Mouse (Mus musculus) embryonic facial prominence, embryonic 12.5 days (tissue): ENCODE measurements around the gene Dchs2. TPM values are rescaled to one million over a fixed set of nuclear protein-coding genes. Genes with fewer than 3 reads are reported as not detected.
"Not testable (repeated sequence)": the region's sequence is repeated elsewhere in the genome, so short reads cannot be mapped to it uniquely, and the experiment has no call there.

Experiments used
- ATAC-seq: fragments of 200-750 bp; cut with Nextera tagmentation; 2 replicates; pipeline ENCODE4 v1.8.0; 2017; ENCODE audit not compliant: insufficient number of reproducible peaks, insufficient read depth, low FRiP score, low TSS enrichment
- H3K27ac ChIP-seq: fragments of 300-500 bp; sonication (generic); 2 replicates; pipeline ENCODE4 v1.5.1; 2016; ENCODE audit warnings: mild to moderate bottlenecking
- H3K27me3 ChIP-seq: fragments of 300-500 bp; sonication (generic); 2 replicates; pipeline ENCODE4 v1.6.1; 2016; ENCODE audit warnings: mild to moderate bottlenecking, moderate library complexity
- H3K36me3 ChIP-seq: fragments of 300-500 bp; sonication (generic); 2 replicates; pipeline ENCODE4 v1.6.1; 2016; ENCODE audit warnings: mild to moderate bottlenecking
- H3K4me1 ChIP-seq: fragments of 300-500 bp; sonication (generic); 2 replicates; pipeline ENCODE4 v1.6.1; 2016
- H3K4me2 ChIP-seq: fragments of 300-500 bp; sonication (generic); replicated peaks from 2 replicates; pipeline ENCODE4 v1.6.1; 2016; ENCODE audit warnings: mild to moderate bottlenecking, moderate library complexity
- H3K4me3 ChIP-seq: fragments of 300-500 bp; sonication (generic); 2 replicates; pipeline ENCODE4 v1.5.1; 2016; ENCODE audit warnings: mild to moderate bottlenecking
- H3K9ac ChIP-seq: fragments of 300-500 bp; sonication (generic); 2 replicates; pipeline ENCODE4 v1.6.1; 2016; ENCODE audit warnings: mild to moderate bottlenecking, moderate library complexity
- H3K9me3 ChIP-seq: fragments of 300-500 bp; sonication (generic); 2 replicates; pipeline ENCODE4 v1.6.1; 2016; ENCODE audit warnings: mild to moderate bottlenecking, moderate library complexity
- WGBS: fragments of 180-500 bp; shearing (Covaris S2); methylation state at CpG from one replicate; pipeline ENCODE4 v1.1.7; 2016; 5-methylcytosine and 5-hydroxymethylcytosine counted together
- polyA plus RNA-seq: library from polyadenylated mRNA; unstranded; fragments of >200 nt; fragmentation: Nextera tagmentation; extraction: Ambion mirVana; gene quantifications from 2 replicates; pipeline ENCODE4 v1.2.1, GENCODE M21; 2016

The Dchs2 gene
- polyA plus RNA-seq, 1 experiment from 2014 or later, result 0.27 TPM

DNA sequence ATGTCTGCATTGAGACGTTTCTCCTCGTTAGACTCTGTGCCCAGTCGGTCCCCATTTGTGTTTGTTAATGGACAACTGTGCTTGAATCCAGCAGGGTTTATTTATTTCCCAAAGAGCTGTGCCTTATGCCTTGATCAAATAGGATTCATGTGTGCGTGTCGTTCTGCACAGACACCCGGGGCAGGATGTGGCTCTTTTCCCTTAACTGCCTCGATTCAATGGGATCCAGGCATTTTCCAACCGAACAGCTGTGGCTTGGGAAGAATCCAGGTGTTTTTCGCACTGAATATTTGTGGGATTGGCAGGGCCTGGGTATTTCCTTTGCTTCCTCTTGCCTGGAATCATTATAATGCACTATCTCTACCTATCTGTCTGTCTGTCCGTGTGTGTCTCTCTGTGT lies 10.2 kb upstream of the Dchs2 start:
- Histone ChIP-seq H3K4me2 (no peak overlapping the region), H3K36me3 (no peaks in the 10 kb centered on the region), H3K27me3 (no peaks in the 10 kb centered on the region), H3K4me1 (peaks cover 3% of the 10 kb centered on the region; the same call in 1 of the 2 replicates), H3K9me3 (no peaks in the 10 kb centered on the region), H3K9ac (no peak overlapping the region), H3K27ac (no peak overlapping the region), H3K4me3 (no peak overlapping the region)
- WGBS, result 62% methylated on average over 10 of the region's 10 CpGs
- no peak for ATAC-seq

DNA sequence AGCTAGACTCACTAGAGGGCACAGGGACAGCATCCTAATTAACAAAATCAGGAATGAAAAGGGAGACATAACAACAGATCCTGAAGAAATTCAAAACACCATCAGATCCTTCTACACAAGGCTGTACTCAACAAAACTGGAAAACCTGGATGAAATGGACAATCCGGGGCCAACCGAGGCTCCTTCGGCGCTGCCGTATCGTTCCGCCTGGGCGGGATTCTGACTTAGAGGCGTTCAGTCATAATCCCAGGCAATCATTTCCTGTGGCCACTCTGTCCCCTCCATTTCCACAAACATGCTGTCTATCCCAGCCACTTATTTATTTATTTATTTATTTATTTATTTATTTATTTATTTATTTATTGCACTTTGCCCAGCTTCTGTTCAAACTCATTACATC lies 3.8 kb upstream of the Dchs2 start:
- not testable (repeated sequence) for H3K27ac ChIP-seq, H3K9ac ChIP-seq, H3K4me2 ChIP-seq, H3K36me3 ChIP-seq, H3K4me3 ChIP-seq, ATAC-seq, H3K9me3 ChIP-seq
- H3K4me1 ChIP-seq, result peaks cover 12% of the 10 kb centered on the region
- H3K27me3 ChIP-seq, result peaks cover 46% of the 10 kb centered on the region
- WGBS, result 95% methylated on average over 9 of the region's 9 CpGs

DNA sequence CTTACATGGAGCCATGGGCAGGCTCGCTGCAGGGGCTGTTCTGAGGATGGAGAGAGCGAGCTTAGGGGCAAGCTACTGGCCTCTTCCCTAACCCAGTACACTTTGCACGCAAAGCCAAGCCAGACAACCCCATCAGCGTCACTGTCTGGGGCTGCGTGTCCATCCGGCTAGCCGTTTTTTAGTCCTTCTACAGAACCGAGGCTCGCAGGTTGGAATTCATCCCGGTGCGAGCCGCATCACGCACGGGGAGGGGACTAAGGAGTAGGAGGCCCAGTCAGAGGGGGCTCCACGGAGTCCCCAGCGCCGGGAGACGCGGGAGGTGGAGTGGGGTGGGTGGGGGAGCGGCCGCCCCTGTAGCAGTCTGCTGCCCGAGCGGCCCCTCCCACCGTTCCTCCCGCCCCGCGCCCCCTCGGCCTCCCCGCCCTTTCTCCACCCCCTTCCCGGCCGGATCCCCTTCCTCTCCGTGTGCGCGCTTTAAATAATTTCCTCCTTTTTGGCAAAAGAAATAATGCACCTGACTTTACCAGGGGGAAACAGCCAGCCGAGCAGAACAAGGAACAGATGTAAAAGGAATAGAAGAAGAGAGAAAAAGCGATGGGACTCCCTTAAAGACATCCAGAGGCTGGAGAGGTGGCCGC lies 541 bp upstream of the Dchs2 start:
- under 1% methylated on average over 37 of the region's 37 CpGs for WGBS
- Histone ChIP-seq H3K4me3 (peak overlapping the region; percentile 50), H3K27ac (no peak overlapping the region), H3K9ac (peak overlapping the region; percentile 37; the same call in 1 of the 2 replicates), H3K27me3 (peaks cover 71% of the 10 kb centered on the region), H3K4me1 (peaks cover 14% of the 10 kb centered on the region), H3K36me3 (no peaks in the 10 kb centered on the region), H3K9me3 (no peaks in the 10 kb centered on the region), H3K4me2 (peak overlapping the region; percentile 89)
- ATAC-seq, result peak; percentile 50

DNA sequence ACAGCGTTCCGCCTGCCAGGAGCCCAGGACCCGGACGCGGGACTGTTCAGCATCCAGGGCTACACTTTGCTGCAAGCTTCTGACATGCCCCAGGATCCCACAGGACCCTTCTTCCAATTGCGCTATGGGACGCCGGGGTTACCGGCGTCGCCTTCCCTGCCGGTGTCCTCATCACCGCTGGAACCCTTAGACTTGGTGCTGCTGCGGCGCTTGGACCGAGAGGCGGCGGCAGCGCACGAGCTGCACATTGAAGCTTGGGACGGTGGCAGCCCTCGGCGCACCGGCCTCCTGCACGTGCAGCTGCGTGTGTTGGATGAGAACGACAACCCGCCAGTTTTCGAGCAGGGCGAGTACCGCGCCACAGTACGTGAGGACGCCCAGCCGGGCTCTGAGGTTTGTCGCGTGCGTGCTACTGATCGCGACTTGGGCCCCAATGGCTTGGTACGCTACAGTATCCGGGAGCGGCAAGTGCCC lies 738 bp downstream of the Dchs2 start:
- WGBS, result under 1% methylated on average over 43 of the region's 43 CpGs
- H3K4me3 ChIP-seq, result peak overlapping the region; percentile 50
- no peak overlapping the region for H3K9ac ChIP-seq
- peaks cover 80% of the 10 kb centered on the region for H3K27me3 ChIP-seq
- H3K27ac ChIP-seq, result no peak overlapping the region
- H3K4me1 ChIP-seq, result peaks cover 14% of the 10 kb centered on the region
- no peak for ATAC-seq
- H3K36me3 ChIP-seq, result no peaks in the 10 kb centered on the region
- H3K4me2 ChIP-seq, result peak overlapping the region; percentile 89
- H3K9me3 ChIP-seq, result no peaks in the 10 kb centered on the region

DNA sequence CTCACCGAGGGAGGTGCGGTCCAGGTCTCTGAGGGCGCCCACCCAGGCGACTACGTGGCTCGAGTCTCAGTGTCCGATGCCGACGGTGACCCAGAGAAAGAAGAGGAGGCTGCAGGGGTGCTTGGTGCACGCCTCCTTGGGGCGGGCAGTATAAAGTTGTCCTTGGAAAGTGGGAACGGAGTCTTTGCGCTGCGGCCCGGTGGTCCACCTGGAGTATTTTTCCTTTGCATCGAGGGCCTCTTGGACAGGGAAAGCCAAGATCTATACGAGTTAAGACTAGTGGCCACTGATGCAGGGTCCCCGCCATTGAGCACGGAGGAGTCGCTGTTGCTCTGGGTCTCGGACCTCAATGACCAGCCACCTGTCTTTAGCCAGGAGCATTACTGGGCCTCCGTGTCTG lies 1.4 kb downstream of the Dchs2 start:
- no peak overlapping the region for H3K9ac ChIP-seq
- no peak for ATAC-seq

DNA sequence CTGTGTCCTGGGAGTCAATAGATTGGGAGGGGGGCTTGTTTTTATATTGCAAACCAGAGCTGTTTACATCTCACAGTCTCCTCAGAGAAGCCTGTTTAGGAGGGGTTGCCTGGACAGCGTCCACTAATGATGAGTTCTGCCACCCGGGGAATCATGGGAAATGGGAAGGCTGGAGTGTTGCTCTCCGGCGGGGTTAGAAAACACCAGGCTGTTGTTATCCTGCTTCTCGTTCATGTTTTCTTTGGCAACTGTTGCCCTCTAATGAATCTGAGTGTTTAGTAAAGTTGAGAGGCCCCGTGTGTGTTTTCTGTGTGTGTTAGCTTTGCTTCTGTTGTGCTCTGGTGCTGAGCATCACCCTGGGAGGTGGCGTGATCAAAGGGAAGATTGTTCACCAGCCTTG lies 8.7 kb downstream of the Dchs2 start:
- Histone ChIP-seq H3K9me3 (no peaks in the 10 kb centered on the region), H3K36me3 (no peaks in the 10 kb centered on the region), H3K4me1 (no peaks in the 10 kb centered on the region), H3K9ac (no peak overlapping the region), H3K27me3 (peaks cover 13% of the 10 kb centered on the region), H3K27ac (no peak overlapping the region), H3K4me3 (no peak overlapping the region), H3K4me2 (no peak overlapping the region)
- ATAC-seq, result no peak
- 55% methylated on average over 7 of the region's 7 CpGs for WGBS

More for the DNA sequence above, 1.4 kb downstream of the Dchs2 start:
- no peaks in the 10 kb centered on the region for H3K9me3 ChIP-seq
- 5% methylated on average over 22 of the region's 22 CpGs for WGBS
- H3K27ac ChIP-seq, result no peak overlapping the region
- peak overlapping the region; percentile 50 for H3K4me3 ChIP-seq
- H3K27me3 ChIP-seq, result peaks cover 80% of the 10 kb centered on the region
- H3K4me2 ChIP-seq, result peak overlapping the region; percentile 89
- no peaks in the 10 kb centered on the region for H3K36me3 ChIP-seq
- peaks cover 14% of the 10 kb centered on the region for H3K4me1 ChIP-seq

DNA sequence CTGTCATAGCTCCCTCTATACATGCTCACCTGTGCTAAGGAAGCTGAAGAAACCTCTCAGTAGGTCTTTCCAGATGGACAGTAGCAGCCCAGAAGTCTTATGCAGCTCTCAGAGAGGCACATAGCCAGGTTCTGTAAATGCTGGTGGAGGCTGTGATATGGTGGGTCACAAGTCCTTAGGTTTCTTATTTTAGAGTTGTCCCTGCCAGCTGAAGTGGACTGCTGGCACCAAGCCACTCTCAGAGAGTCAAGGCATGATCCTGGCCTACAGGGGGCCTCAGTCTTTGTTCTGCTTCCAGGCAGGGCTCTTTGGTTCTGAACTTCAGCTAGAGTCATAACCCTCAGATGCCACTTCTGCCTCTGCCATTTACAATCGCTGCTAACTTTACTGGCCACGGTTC lies 11.1 kb downstream of the Dchs2 start:
- ATAC-seq, result no peak
- H3K36me3 ChIP-seq, result no peaks in the 10 kb centered on the region
- H3K27ac ChIP-seq, result no peak overlapping the region
- no peak overlapping the region for H3K4me3 ChIP-seq
- no peak overlapping the region for H3K4me2 ChIP-seq
- H3K9ac ChIP-seq, result no peak overlapping the region
- 87% methylated on average over 2 of the region's 2 CpGs for WGBS
- no peaks in the 10 kb centered on the region for H3K27me3 ChIP-seq
- no peaks in the 10 kb centered on the region for H3K9me3 ChIP-seq
- H3K4me1 ChIP-seq, result no peaks in the 10 kb centered on the region

DNA sequence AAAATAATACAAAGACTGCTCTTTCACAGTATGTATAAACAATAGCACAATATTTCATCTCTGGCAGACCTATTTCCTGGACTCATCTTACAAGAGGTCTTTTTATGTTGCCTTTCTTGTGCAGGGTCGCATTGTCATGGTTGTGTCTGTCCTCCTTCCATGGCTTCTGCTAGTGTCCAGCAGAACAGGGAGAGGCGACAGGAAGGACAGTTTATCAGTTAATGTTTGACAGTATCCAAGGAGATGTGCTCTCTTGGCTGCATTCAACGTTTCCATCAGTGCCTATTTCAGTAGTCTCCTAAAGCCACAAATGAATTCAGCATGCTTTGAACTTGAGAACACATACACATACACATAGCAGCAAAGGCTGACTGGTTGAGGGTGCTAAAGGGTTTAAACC lies 17.9 kb downstream of the Dchs2 start:
- 74% methylated on average over 3 of the region's 3 CpGs for WGBS
- Histone ChIP-seq H3K27me3 (no peaks in the 10 kb centered on the region), H3K4me2 (no peak overlapping the region), H3K4me3 (no peak overlapping the region), H3K9ac (no peak overlapping the region), H3K4me1 (no peaks in the 10 kb centered on the region), H3K36me3 (no peaks in the 10 kb centered on the region), H3K27ac (no peak overlapping the region), H3K9me3 (no peaks in the 10 kb centered on the region)
- ATAC-seq, result no peak

DNA sequence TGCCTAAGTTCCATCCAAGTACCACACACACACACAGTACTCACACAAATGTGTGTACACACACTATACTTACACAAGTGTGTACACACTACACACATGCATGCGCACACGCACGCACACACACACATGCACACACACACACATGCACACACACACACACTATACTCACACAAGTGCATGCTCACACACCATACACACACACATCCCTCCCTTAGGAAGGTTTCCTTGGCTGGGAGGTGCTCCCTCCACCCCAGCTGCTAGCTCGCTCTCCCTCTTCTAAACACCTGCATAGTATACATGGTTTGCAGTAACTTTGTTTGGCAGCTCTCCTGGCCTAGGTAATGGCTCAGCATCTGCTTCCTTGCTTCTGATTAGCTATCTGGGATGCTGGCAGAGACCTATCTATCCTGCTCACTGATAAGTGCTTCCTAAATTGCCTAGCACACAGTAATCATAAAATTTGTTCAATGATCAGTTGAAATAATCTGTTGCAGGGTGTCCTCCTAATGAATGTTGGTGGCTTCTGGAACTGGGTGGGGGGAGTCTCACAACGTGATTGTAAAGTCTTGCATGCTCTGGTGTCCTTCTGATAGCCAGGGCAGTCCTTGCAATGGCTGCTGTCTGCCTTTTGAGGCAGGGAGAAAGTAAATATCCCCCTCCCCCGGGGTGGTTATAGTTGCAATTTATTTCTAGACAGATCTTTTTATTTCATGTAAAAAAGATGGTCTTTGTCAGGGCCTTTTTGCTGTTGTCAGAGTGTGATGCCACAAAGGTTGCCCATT lies 19.7 kb downstream of the Dchs2 start:
- 83% methylated on average over 6 of the region's 6 CpGs for WGBS
- Histone ChIP-seq H3K9me3 (no peaks in the 10 kb centered on the region), H3K27ac (no peak overlapping the region), H3K9ac (no peak overlapping the region), H3K36me3 (no peaks in the 10 kb centered on the region), H3K4me2 (no peak overlapping the region), H3K4me1 (no peaks in the 10 kb centered on the region), H3K4me3 (no peak overlapping the region), H3K27me3 (no peaks in the 10 kb centered on the region)
- no peak for ATAC-seq

DNA sequence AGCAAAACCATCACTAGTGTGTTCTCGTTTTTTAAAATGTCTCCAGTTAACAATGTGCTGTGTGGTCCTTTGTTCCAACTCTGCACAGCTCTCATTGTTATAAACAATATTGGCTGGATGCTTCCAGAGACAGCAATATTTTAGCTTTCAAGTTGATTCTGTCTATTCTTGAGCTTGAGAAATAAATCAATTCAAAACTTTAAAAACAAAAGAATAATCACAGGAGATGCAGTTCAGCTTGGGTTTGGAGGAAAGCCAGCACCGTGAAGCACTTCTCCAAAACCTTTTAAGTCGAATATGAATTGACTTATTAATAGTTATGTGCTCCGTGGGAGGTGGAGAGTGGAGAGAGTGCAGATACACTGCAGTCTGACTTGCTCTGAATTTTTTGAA lies 20.3 kb downstream of the Dchs2 start:
- Histone ChIP-seq H3K27ac (no peak overlapping the region), H3K4me2 (no peak overlapping the region), H3K27me3 (no peaks in the 10 kb centered on the region), H3K4me1 (no peaks in the 10 kb centered on the region), H3K9ac (no peak overlapping the region), H3K36me3 (no peaks in the 10 kb centered on the region), H3K9me3 (no peaks in the 10 kb centered on the region), H3K4me3 (no peak overlapping the region)
- WGBS, result 66% methylated on average over 4 of the region's 4 CpGs
- no peak for ATAC-seq

DNA sequence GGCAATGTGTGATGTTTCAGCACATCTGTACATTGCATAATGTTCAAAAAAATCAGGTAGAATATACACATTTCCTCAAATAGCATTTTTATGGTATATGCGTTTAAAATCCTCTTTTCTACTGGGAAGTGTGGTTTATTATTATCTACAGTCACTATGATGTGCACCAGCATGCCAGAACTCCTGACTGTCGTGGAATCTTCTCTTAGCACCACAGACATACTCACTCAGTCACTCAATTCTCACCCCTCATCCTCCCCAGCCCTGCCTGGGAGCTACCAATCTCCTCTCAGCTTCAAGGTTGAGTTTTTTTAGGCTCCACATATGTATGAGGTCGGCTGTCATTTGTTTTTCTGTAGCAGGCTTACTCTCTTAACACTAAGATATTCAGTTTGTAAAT lies 20.8 kb downstream of the Dchs2 start:
- H3K36me3 ChIP-seq, result no peaks in the 10 kb centered on the region
- H3K4me1 ChIP-seq, result no peaks in the 10 kb centered on the region
- WGBS, result 62% methylated on average over 3 of the region's 3 CpGs
- no peak overlapping the region for H3K4me3 ChIP-seq
- no peaks in the 10 kb centered on the region for H3K27me3 ChIP-seq
- H3K9me3 ChIP-seq, result no peaks in the 10 kb centered on the region
- H3K27ac ChIP-seq, result no peak overlapping the region
- H3K4me2 ChIP-seq, result no peak overlapping the region
- H3K9ac ChIP-seq, result no peak overlapping the region
- ATAC-seq, result no peak

DNA sequence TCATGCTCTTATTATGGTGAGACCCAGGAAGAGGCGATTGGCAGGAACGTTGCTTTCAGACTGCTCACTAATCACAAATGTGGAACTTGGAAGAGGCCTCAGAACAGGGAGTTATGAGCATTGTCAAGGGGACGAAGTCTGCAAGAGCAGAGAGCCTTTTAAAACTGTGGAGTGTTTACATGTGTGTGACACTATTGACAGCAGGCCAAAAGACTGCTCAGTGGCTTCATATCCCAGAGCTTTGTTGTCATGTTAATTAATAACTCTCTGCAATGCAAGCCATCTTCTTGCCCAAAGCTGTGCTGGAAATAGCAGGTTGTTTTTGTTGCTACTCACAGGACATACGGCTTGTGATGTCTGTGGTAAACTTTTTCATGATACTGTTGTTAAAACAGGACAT lies 27.9 kb downstream of the Dchs2 start:
- no peak for ATAC-seq
- no peaks in the 10 kb centered on the region for H3K9me3 ChIP-seq
- H3K27ac ChIP-seq, result no peak overlapping the region
- no peak overlapping the region for H3K4me2 ChIP-seq
- 65% methylated on average over 4 of the region's 4 CpGs for WGBS
- no peak overlapping the region for H3K4me3 ChIP-seq
- H3K36me3 ChIP-seq, result no peaks in the 10 kb centered on the region
- H3K27me3 ChIP-seq, result no peaks in the 10 kb centered on the region
- no peak overlapping the region for H3K9ac ChIP-seq
- peaks cover 8% of the 10 kb centered on the region; the same call in 1 of the 2 replicates for H3K4me1 ChIP-seq
